Mouse (Mus musculus) small intestine, adult 2 months (tissue): Measurements from ENCODE around the gene Plbd2.

Experiments
- CTCF ChIP-seq: fragments of 200-500 bp; IDR thresholded peaks from 2 replicates; pipeline ENCODE4 v1.5.1; 2012; ENCODE audit warnings: low read depth, mild to moderate bottlenecking, control low read depth, inconsistent platforms, low read length, moderate library complexity, mixed read lengths; ENCODE audit not compliant: insufficient replicate concordance, insufficient read length; ENCODE audit errors: extremely low read depth
- POLR2A ChIP-seq: fragments of 200-500 bp; IDR thresholded peaks from 2 replicates; pipeline ENCODE4 v1.6.1; 2012; ENCODE audit warnings: low read depth, mild to moderate bottlenecking, control low read depth, inconsistent platforms, low read length, moderate library complexity

DNA sequence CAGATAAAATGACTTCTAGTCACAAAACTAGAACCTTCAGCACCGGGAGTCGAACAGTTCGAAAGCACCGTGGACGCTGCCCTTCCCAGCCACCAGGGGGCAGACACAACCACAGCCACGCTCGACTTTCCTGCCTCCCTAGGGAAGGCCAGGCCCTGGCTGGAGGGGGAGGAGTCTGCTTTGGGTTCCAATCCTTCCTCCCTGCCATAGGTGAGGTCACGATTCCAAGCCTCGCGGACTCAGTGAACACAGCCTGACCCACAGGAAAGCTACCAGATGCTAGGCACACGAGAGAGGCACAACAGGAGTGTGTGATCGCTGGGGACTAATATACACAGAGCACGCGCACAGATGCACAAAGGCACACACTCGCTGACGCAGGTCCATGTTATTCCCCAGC, 1.9 kb upstream of the Plbd2 start:
- peak; percentile 96 for TF ChIP-seq CTCF
- TF ChIP-seq POLR2A, result no peak
